Mouse (Mus musculus): Measurements from ENCODE around the gene Cd1d1.

GRCm38 (mm10) chr3:86999415-86999740 lies at the start of gene Cd1d1:
- no peak for TF ChIP-seq MAX (IDR thresholded peaks at IDR 0.05; ENCODE audit: low read length)
- TF ChIP-seq POLR2A (IDR thresholded peaks at IDR 0.05; ENCODE audit: low read depth, low read length) = no peak
- TF ChIP-seq ELF1 (IDR thresholded peaks at IDR 0.05; ENCODE audit: low read depth, low read length) = no peak
- no peak for TF ChIP-seq ETS1 (conservative IDR thresholded peaks at IDR 0.05; ENCODE audit: low read depth, low read length)
- no peak for TF ChIP-seq CTCF (conservative IDR thresholded peaks at IDR 0.05 in 1 of 2, IDR thresholded peaks at IDR 0.05 in 1 of 2; ENCODE audit: low read depth in 2 of 2, low read length in 2 of 2)
- no peak for TF ChIP-seq TCF12 (IDR thresholded peaks at IDR 0.05; ENCODE audit: low read depth, low read length)
- no peak for TF ChIP-seq MYC (IDR thresholded peaks at IDR 0.05; ENCODE audit: low read depth, low read length)
- TF ChIP-seq E2F4 (IDR thresholded peaks at IDR 0.05; ENCODE audit: insufficient replicate concordance, low read depth, low read length) = no peak
- TF ChIP-seq JUND (conservative IDR thresholded peaks at IDR 0.05; ENCODE audit: low read depth, low read length) = no peak

Measured in CH12.LX (cell line).